Mouse (Mus musculus): Measurements from ENCODE around the gene A730061H03Rik. TPM values are rescaled to one million over a fixed set of nuclear protein-coding genes. Genes with fewer than 3 reads are reported as not detected.

The A730061H03Rik gene
- polyA plus RNA-seq, 1 experiment from 2014 or later: 2.3 TPM

DNA sequence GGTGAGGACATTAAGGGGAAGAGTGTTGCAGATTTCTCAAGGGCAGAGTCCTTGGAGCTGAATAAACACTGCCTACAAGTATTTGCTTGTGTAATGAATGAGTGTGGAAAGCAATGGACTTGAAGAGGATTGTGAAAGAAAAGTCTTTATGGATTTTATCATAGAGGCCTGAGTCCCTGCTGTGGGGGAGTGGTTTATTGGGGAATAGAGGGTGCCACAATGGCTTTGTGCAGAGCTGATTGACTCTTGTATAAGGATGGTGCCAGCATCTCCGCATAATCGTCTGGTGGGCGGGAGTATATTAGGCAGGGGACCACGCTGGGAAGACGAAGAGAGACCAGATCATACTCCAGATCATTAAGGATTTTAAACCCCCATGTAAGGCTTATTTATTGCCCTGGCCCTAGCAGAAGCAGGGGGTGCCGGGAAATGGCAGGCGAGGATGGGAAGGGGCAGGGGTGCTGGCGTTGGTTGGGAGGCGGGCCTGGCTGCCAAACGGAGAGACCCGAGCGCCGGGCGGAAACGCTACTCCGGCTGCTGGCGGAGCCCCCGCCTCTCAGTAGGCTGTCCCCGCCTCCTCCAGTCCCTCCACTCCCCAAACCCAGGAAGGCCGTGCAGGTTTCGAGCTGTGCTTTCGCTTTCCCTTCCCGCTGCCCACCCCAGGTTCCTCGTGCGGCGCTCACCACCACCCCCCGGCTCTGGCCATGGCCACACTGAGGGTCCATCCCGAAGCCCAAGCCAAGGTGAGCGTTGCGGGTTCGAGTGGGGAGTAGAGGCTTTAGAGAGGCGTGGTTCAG lies 17.9 kb upstream of the A730061H03Rik start, which contains the start of gene Psme1:
Gene Psme1, plus strand, starts transcription at position 253 of the 797 bp plus-strand sequence.
- no peaks in the 10 kb centered on the region for H3K9me3 ChIP-seq (ENCODE audit: low read length)
- H3K9ac ChIP-seq (replicated peaks; ENCODE audit: low read depth): peak within 1 kb of the TSS; percentile 92
- 3% methylated on average over 26 of the region's 32 CpGs for WGBS
- H3K36me3 ChIP-seq (ENCODE audit: insufficient read depth, low read length): peaks cover 15% of the 10 kb centered on the region; the same call in 1 of the 2 replicates
- TF ChIP-seq CTCF (IDR thresholded peaks at IDR 0.05): no peak
- peak; percentile 88 for TF ChIP-seq EP300 (IDR thresholded peaks at IDR 0.05)
- no peaks in the 10 kb centered on the region for H3K27me3 ChIP-seq (replicated peaks; ENCODE audit: insufficient read depth, low read length)
- peak within 1 kb of the TSS; percentile 91 for H3K27ac ChIP-seq (ENCODE audit: low read length)
- DNase-seq (ENCODE audit: low spot score) (peak; percentile 97), ATAC-seq (peak; percentile 92)
- H3K4me2 ChIP-seq (replicated peaks; ENCODE audit: low read depth, low read length): peak within 1 kb of the TSS; percentile 93
- H3K4me1 ChIP-seq (ENCODE audit: insufficient read depth, low read depth, low read length): peaks cover 3% of the 10 kb centered on the region; the same call in 1 of the 2 replicates
- H3K4me3 ChIP-seq (ENCODE audit: low read depth, low read length): peak within 1 kb of the TSS; percentile 92

DNA sequence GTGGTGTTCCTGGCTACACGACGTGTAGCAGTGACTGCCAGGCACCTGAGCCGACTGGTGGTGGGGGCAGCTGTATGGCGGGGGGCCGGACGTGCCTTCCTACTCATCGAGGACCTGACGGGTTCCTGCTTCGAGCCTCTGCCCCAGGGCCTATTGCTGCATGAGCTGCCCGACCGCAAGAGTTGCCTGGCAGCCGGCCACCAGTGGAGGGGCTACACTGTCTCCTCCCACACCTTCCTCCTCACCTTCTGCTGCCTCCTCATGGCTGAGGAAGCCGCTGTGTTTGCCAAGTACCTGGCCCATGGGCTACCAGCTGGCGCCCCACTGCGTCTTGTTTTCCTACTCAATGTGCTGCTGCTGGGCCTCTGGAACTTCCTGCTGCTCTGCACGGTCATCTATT lies 16.2 kb upstream of the A730061H03Rik start:
- DNase-seq (ENCODE audit: low spot score): peak; percentile 55
- Histone ChIP-seq H3K9me3 (ENCODE audit: low read length) (no peaks in the 10 kb centered on the region), H3K4me1 (ENCODE audit: insufficient read depth, low read depth, low read length) (peaks cover 3% of the 10 kb centered on the region; the same call in 1 of the 2 replicates), H3K4me3 (ENCODE audit: low read depth, low read length) (no peak overlapping the region), H3K36me3 (ENCODE audit: insufficient read depth, low read length) (peaks cover 12% of the 10 kb centered on the region; the same call in 1 of the 2 replicates), H3K27me3 (replicated peaks; ENCODE audit: insufficient read depth, low read length) (no peaks in the 10 kb centered on the region), H3K27ac (ENCODE audit: low read length) (peak overlapping the region; percentile 59; the same call in 1 of the 2 replicates), H3K4me2 (replicated peaks; ENCODE audit: low read depth, low read length) (no peak overlapping the region), H3K9ac (replicated peaks; ENCODE audit: low read depth) (no peak overlapping the region; the same call in 1 of the 2 replicates)
- ATAC-seq: peak; percentile 11; the same call in 1 of the 2 replicates
- TF ChIP-seq EP300 (IDR thresholded peaks at IDR 0.05) (no peak), CTCF (IDR thresholded peaks at IDR 0.05) (no peak)
- 46% methylated on average over 16 of the region's 16 CpGs for WGBS

DNA sequence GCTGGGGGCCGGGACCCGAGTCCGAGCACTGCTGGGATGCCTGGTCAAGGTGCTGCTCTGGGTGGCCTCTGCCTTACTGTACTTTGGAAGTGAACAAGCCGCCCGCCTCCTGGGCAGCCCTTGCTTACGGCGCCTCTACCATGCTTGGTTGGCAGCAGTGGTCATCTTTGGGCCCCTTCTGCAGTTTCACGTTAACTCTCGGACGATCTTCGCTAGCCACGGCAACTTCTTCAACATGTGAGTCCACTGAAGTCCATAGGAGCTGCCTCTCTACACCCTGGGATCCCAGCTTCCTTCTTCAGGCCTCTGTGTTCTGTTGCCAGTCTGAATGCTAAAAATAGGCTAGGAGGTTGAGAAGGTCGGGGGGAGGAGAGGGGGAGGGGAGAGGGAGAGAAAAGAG lies 15.5 kb upstream of the A730061H03Rik start:
- WGBS: 65% methylated on average over 12 of the region's 13 CpGs
- peaks cover 3% of the 10 kb centered on the region; the same call in 1 of the 2 replicates for H3K4me1 ChIP-seq (ENCODE audit: insufficient read depth, low read depth, low read length)
- no peaks in the 10 kb centered on the region for H3K9me3 ChIP-seq (ENCODE audit: low read length)
- 0 out of 2 replicates have a peak, but pooled peaks cover 8% of the 10 kb centered on the region for H3K36me3 ChIP-seq (ENCODE audit: insufficient read depth, low read length)
- no peak overlapping the region for H3K9ac ChIP-seq (replicated peaks; ENCODE audit: low read depth)
- no peak for DNase-seq (ENCODE audit: low spot score)
- no peak for TF ChIP-seq CTCF (IDR thresholded peaks at IDR 0.05)
- TF ChIP-seq EP300 (IDR thresholded peaks at IDR 0.05): no peak
- H3K27ac ChIP-seq (ENCODE audit: low read length): peak overlapping the region; percentile 69
- H3K27me3 ChIP-seq (replicated peaks; ENCODE audit: insufficient read depth, low read length): no peaks in the 10 kb centered on the region
- no peak overlapping the region for H3K4me2 ChIP-seq (replicated peaks; ENCODE audit: low read depth, low read length)
- H3K4me3 ChIP-seq (ENCODE audit: low read depth, low read length): no peak overlapping the region
- ATAC-seq: no peak

DNA sequence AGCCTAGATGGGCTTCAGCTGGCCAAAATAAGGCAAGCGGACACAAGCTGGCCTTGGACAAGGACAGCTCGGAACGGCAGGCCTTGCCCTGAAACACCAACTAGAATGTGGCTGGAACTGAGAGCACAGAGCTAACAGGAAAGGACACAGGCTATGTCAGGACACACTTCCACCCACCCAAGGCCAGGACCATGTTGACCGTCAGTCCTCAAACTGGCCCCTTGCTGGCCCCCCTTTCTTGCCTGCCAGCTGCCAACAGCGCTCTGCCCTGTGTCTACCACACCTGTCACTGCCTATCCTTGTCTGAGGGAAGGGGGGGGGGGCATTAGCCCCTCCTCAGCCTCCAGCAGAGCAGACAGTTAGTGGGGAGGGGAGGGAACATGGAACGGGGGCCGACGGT lies 15.1 kb upstream of the A730061H03Rik start, which contains the start of gene Fitm1:
Gene Fitm1, plus strand, starts transcription at position 316 of the 400 bp plus-strand sequence.
- Histone ChIP-seq H3K36me3 (ENCODE audit: insufficient read depth, low read length) (0 out of 2 replicates have a peak, but pooled peaks cover 4% of the 10 kb centered on the region), H3K9me3 (ENCODE audit: low read length) (no peaks in the 10 kb centered on the region), H3K27ac (ENCODE audit: low read length) (peak within 1 kb of the TSS; percentile 69), H3K9ac (replicated peaks; ENCODE audit: low read depth) (no peak within 1 kb of the TSS; the same call in 1 of the 2 replicates), H3K27me3 (replicated peaks; ENCODE audit: insufficient read depth, low read length) (no peaks in the 10 kb centered on the region), H3K4me1 (ENCODE audit: insufficient read depth, low read depth, low read length) (peaks cover 3% of the 10 kb centered on the region; the same call in 1 of the 2 replicates), H3K4me2 (replicated peaks; ENCODE audit: low read depth, low read length) (no peak within 1 kb of the TSS), H3K4me3 (ENCODE audit: low read depth, low read length) (no peak within 1 kb of the TSS)
- TF ChIP-seq CTCF (IDR thresholded peaks at IDR 0.05) (no peak), EP300 (IDR thresholded peaks at IDR 0.05) (no peak)
- WGBS: 64% methylated on average over 8 of the region's 8 CpGs
- ATAC-seq (no peak), DNase-seq (ENCODE audit: low spot score) (no peak)

DNA sequence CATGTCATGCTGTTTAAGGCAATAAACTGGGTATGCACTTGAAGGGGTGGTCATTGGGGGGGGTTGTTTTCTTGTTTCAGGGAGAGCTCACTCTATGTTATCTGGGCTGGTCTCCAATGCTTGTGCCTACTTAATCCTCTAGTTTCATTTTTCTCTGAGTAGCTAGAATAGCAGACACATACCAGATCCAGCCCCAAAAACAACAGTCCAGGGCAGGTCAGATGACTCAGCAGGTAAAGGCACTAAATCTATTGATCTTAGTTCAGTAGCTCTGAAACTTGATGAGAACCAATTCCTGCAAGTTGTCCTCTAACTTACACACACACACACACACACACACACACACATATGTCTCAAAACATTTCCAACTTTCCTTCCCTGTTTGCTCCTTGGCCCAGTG lies 11.6 kb upstream of the A730061H03Rik start:
- Histone ChIP-seq H3K4me2 (replicated peaks; ENCODE audit: low read depth, low read length) (no peak overlapping the region), H3K4me1 (ENCODE audit: insufficient read depth, low read depth, low read length) (peaks cover 3% of the 10 kb centered on the region; the same call in 1 of the 2 replicates), H3K36me3 (ENCODE audit: insufficient read depth, low read length) (no peaks in the 10 kb centered on the region; the same call in 1 of the 2 replicates), H3K27me3 (replicated peaks; ENCODE audit: insufficient read depth, low read length) (no peaks in the 10 kb centered on the region), H3K9ac (replicated peaks; ENCODE audit: low read depth) (no peak overlapping the region), H3K9me3 (ENCODE audit: low read length) (no peaks in the 10 kb centered on the region), H3K4me3 (ENCODE audit: low read depth, low read length) (no peak overlapping the region), H3K27ac (ENCODE audit: low read length) (no peak overlapping the region)
- TF ChIP-seq CTCF (IDR thresholded peaks at IDR 0.05) (no peak), EP300 (IDR thresholded peaks at IDR 0.05) (no peak)
- DNase-seq (ENCODE audit: low spot score) (no peak), ATAC-seq (no peak)

DNA sequence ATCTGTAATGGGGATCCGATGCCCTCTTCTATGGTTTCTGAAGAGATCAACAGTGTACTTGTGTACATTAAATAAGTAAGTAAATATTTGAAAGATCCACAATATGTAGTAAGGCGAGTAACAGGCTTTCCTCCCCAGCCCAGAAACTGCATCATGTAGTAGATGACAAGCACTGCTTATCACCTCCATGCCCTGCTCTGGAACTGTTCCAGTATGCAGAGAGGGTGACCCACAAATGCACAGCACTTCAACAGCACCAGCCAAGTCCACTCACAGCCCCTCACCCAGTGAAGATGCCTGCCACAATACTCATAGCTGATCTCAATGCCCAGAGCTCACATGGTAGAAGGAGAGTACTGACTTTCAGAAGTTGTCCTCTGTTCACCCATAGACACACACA lies 10.4 kb upstream of the A730061H03Rik start:
- no peaks in the 10 kb centered on the region for H3K27me3 ChIP-seq (replicated peaks; ENCODE audit: insufficient read depth, low read length)
- no peak overlapping the region for H3K4me2 ChIP-seq (replicated peaks; ENCODE audit: low read depth, low read length)
- TF ChIP-seq CTCF (IDR thresholded peaks at IDR 0.05): no peak
- TF ChIP-seq EP300 (IDR thresholded peaks at IDR 0.05): no peak
- peaks cover 3% of the 10 kb centered on the region; the same call in 1 of the 2 replicates for H3K36me3 ChIP-seq (ENCODE audit: insufficient read depth, low read length)
- peaks cover 3% of the 10 kb centered on the region; the same call in 1 of the 2 replicates for H3K4me1 ChIP-seq (ENCODE audit: insufficient read depth, low read depth, low read length)
- H3K9me3 ChIP-seq (ENCODE audit: low read length): no peaks in the 10 kb centered on the region
- ATAC-seq (no peak), DNase-seq (ENCODE audit: low spot score) (no peak)
- no peak overlapping the region for H3K9ac ChIP-seq (replicated peaks; ENCODE audit: low read depth)
- H3K27ac ChIP-seq (ENCODE audit: low read length): no peak overlapping the region
- WGBS: 71% methylated on average over 2 of the region's 2 CpGs
- H3K4me3 ChIP-seq (ENCODE audit: low read depth, low read length): no peak overlapping the region

Data from lung, postnatal 0 days (tissue).